Mouse (Mus musculus) adrenal gland, adult 2 months (tissue): ENCODE measurements at regions not wholly inside any gene's neighbourhood (a gene's known extent, or its start where the extent isn't known, plus 50 kb on each side); places are given as distances from the start of the nearest gene placed in this dataset.

Source experiments
- DNase-seq: peaks from one replicate; pipeline ENCODE4 v3.0.0; 2021

DNA sequence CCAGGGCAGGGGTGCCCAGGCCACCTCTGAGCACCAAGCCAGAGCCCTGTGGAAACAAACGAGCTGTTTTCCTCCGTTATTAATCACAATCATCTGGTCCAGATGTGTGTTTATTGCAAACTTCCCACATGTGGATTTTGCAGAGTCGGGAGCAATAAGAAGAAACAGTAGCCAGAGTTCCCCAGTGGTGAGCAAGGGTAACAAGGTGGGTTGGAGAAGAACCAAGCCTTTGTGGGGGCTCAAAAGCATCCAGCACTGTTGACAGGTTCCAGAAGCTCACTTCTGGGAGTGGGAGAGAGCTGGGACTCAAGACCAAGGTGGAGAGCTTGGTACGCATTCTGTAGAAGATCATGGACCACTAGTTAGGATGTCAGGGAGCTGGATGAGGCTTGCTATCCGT is 63.6 kb downstream of the Hif1an start:
- no peak for DNase-seq

DNA sequence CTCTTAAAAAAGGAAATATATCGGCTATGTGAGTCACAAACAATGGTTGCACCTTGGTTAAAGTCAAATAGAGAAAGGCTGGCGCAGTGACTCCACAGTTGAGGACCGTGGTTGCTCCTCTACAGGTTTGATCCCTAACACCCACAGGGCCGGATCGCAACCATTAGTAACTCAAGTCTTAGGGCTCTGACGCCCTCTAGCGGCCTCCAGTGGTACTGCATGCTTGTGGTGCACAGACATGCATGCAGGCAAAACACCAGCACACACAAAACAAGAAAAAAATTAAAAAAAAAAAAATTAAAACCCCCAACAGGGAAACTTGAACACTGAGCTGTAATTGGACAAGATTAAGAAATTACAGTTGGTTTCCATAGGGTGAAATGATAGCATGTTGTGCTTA is 67.1 kb downstream of the Hif1an start:
- DNase-seq = no peak

DNA sequence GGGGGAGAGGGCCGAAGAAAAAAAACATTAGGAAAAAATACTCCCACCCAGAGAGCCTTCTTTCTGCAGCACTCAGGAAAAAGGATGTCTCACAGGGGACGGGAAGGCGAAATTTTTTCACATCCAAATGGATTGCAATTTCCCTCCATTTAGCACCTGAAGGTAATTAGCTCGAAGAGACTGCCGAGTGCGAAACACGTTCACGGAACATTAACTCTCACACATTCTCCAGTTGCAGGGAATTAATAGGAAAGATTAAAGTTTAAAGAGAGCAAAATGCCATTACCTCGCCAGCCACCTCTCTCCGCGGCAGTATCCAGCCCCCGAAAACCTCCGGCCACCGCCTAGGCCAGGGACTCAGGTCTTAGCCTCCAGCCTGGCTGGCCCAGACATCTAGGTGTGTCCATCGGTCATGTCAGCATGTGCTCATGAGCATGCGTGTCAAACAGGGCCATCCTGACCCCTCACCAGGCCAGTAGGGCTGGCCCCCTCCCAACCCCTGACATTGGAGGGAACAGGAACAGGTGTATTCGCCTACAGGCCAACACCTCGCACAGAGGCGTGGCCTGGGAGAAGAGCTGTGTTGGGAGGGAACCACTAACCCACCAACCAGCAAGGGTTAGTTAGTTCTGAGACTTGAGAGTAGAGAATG is 68.8 kb downstream of the Hif1an start:
- no peak for DNase-seq

DNA sequence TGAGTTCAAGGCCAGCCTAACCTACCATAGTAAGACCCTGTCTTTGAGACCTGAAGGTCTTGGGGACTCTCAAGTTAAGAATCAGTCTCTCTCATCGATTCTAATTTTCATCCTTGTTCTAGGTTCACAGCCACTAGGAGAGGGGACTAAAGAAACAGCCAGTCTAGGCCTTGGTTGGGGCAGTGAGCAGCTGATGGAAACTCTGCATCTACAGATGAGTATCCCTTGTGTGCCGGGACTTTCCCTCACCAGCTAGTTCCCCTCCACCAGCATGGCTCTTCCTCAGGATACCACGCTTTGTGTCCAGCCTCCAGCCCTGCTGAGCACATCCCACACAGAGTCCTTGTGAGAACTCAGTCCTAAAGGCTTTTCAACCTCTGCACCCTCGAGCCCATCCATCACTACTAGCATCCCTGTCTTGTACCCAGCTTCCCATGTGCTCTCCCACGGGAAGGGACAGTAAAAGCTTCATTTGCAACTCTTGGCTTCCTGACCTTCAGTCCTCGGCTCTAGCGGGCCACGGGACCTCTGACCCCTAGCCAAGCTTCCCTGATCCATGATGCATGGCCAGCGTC is 74.6 kb downstream of the Hif1an start:
- no peak for DNase-seq

DNA sequence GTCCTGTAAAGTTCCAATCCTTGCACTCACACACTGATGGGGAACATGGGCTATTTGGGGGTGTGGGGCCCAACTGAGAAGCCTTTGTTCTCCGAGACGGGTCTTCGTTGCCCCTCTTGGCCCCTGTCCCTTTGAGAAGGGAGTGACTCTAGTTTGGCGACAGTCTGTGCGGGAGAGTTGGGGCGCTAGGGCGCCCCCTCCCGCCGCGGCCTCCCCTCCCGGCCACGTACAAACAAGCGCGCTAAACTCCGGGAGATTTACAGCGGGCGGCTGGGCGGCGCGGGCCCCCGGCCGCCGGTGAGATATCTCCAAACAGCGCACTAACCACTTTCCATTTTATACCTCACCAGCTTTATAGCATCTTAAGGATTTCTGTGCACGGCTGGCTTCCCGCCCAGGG is 77.4 kb downstream of the Hif1an start:
- no peak for DNase-seq

DNA sequence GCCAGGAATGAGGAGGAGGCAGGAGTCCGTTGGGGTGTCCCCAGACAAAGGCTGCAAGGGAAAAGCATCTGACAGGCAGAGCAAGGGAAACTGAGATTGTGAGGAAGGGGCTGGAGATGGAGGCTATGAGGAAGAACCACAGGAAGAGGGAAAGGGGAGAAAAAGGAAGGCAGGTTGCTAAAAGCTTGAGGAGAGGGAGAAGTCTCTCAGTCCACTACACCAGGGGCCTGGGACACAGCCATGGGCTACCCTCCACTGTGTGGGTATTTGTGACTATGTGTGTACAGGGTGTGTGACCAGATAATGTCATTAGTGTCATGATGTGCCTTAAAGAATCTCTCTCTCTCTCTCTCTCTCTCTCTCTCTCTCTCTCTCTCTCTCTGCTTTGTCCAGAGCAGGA is 77.9 kb downstream of the Hif1an start:
- no peak for DNase-seq

DNA sequence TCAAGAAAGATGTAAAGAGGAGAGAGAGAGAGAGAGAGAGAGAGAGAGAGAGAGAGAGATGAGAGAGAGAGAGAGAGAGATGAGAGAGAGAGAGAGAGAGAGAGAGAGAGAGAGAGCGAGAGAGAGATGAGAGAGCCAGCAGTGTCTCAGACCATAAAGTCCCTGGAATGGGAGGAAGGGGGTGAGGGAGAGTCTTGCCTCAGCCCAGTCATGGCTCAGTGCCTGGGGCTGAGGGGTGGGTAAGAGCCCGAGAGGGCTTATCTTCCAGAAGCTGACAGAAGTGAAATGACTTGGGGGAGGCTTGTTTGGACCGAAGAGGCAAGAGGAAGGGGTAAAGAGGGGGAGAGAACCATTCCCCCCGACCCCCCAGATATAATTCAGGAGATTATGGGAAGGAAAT is 79.6 kb downstream of the Hif1an start:
- no peak for DNase-seq

DNA sequence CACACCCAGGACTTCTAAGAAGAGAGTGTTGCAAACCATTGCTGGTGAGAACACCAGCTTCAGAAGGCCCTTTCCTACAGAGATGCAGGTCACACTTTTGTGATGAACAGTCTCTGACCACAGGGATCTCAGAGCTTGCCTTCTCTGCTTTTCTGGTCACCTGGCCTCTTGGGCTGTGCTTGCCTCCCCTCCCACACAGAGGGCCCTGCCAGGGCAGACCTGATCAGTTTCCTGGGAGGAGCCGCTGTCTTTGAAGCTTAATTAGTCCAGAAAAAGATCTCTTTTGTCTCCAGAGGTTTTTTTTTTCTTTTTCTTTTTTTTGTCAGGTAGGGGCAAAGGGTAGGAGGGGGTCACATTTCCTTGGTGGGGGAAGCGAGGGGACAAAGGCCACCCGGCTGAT is 81.7 kb downstream of the Hif1an start:
- DNase-seq = no peak

DNA sequence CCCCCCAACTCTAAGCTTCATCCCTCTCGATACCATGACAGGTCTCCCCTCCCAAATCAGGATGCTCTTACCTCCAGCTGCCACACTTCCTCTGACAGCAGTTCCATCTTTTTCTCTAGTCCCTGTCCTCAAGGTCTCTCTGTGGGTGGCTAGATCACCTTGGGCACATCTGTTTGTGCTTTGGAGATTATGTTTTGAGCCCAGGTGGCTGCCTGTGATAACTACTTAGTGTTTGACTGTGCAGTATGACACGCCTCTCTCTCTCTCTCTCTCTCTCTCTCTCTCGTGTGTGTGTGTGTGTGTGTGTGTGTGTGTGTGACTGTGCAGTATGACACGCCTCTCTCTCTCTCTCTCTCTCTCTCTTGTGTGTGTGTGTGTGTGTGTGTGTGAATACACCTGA is 82.3 kb downstream of the Hif1an start:
- DNase-seq = no peak

DNA sequence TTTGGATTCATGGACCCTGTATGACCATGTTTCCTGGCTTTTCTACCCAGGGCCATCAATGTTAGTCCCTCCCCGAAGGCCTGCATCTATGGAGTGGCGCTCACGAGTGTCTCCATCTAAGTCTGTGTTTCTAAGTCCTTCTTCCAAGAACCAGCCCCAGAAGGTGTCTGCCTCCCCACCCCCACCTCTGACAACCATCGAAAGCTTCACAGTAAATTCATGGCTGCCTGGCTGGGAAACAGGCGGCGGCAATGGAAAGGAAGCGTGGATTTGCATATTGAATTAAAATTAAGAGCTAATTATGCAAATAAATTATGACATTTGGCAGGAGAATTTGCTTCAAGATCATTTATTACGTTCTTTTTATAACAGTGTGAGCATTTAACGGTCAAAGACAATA is 83.9 kb downstream of the Hif1an start:
- no peak for DNase-seq

DNA sequence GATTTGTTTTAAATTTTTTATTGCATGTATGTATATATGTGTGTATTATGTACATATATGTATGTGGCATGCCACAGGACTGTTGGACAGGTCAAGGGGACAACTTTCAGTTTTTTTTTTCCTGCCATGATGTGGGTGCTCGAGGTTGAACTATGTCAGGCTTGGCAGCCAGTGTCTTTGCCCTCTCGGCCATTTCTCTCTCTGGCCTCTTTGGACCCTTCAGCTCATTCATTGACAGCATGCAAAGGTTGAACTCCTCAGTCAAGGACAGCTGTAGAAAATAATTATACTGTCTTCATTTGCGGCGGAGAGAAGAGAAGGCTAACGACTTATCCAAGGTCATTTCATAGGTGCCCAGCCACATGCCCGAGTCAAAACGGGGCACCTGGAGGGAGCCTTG is 86.6 kb downstream of the Hif1an start:
- DNase-seq = no peak

DNA sequence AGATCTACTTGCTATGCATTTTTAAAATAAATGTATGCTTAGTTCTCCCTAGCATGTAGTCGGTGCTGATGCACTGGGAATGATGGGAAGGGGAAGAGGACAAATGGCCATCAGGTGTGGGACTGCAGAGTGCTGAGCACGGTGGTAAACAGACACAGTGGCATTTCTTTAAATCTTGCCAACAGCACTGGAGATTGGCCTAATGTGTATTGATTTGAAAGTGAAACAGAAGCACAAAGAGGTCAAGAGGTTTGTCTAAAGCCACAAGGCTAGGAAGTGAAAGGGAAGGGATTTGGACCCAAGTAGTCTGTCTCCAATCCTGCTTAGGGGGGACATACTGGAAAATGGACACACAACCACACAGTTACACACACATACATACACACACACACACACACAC is 88.2 kb downstream of the Hif1an start:
- DNase-seq = no peak

DNA sequence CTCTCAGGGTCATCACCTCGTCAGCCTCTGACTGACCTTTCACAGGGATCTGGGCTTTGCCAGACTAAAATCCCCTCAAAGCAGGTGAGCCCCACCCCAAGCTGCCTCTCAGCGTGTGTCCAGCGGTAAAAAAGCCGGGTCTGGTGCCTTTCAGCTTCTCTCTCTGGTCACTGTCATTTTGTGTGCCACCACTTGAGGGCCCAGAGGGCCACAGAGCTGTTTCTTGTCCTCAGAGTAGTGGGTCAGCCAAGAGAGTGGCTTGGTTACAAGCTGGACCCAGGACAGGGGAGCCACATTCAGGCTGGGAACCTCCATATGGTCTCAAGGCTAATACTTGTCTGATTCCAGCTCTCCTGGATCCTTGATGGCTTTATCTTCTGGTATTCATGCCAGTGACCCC is 89.0 kb downstream of the Hif1an start:
- DNase-seq = no peak

DNA sequence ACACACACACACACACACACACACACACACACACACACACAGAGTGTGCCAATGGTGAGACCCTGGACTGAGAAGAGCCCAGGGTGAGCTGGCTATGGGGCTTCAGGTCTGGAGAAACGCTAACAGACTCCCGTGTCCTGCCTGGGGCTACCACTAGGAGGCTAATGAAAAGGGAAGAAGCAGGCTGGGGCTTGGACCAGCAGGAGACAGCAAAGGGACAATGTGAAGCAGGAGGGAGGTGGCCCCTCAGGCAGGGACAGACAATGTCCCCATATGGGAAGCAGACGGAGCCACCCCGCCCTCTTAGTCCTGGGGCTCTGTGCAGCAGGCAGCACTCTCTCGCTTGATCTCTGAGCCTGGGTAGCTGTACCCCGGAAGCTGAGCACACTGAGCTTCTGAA is 93.1 kb downstream of the Hif1an start:
- peak; percentile 17 for DNase-seq

DNA sequence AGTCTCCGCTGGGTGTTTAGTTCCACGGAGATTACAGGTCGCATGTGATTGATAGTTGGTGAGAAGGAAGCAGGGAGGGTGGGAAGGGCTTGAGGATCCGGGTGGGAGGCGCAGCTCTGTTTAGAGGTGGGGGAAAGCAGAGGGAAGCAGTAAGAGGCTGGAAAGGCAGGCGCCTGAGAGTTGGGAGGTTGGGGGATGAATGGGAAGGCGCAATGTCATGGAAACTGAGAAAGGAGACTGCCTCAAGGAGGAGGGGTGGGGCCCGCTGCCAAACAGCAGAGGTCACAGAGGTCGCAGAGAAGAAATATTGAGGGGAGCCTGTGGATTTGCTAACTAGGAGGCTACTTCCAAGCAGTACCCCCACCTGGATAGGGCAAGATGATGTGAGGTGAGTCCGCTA is 96.5 kb upstream of the Pax2 start:
- DNase-seq = no peak

DNA sequence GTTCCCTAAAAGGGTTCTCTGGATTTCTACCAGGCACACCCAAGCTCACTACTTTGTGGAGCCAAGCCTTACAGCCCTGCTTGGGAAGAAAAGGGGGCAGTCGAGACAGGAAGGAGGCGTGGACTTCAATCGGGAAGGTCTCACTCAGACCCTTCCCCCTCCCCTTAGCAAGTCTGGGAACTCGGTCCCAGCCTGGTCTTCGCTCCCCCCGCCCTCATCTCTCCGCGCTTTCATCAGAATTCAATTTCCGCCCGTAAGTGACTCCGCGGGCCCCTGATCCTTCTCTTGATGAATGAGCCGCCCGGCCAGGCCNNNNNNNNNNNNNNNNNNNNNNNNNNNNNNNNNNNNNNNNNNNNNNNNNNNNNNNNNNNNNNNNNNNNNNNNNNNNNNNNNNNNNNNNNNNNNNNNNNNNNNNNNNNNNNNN is 86.3 kb upstream of the Pax2 start:
- DNase-seq = no peak

DNA sequence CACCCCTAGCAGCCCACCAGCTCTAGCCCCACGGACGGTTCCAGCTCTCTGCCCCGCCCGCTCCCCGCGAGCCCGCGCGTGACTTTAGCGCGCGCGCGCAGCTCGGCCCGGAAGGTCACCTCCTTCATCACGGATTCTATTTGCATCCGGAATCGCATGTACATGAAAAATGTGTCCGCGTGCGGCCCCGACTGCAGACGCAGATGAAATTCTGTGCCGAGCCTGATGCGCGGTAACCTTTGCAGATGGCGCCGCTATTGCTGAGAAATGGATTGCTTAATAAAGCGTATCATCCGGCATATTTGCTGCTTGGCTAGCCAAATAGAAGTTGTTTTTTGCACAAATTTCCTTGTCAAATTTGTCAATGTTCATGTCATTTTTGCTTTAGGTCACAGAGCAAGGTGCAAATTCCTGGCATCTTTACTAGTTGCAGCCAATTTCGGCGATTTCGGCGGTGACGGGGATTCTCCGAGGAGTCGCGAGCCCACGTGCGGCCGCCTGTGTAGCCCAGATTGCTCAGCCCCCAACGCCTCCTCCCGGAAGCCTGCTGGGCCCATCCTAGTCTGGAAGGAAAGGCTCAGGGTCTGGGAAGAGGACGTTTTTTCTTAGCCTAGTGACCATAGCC is 81.1 kb upstream of the Pax2 start:
- no peak for DNase-seq

DNA sequence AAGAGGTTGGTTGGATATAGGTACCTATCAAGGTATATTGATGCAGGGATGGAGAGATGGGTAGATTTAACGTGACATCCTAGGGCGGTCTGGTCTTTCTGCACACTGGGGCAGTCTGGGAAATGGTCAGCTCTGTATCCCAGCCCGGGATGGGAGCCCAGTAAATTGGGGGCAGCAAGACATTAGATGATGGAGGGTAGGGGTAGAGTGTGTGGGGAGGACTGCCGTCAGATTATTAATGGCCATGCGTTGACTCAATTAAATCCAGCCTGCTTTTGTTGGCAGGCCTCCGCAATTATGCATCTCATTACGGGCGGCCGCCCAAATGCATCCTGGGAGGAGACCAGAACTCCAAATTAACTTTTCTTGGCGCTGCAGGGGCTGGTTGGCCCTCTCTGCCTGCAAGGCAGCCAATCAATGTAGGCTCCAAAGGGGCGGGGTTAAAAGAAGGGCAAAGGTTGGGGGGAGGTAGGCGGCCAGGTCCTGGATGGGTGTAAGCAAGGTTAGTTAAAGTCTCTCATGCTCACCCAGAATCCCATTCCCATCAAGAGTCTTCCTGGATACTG is 79.2 kb upstream of the Pax2 start:
- DNase-seq = no peak

DNA sequence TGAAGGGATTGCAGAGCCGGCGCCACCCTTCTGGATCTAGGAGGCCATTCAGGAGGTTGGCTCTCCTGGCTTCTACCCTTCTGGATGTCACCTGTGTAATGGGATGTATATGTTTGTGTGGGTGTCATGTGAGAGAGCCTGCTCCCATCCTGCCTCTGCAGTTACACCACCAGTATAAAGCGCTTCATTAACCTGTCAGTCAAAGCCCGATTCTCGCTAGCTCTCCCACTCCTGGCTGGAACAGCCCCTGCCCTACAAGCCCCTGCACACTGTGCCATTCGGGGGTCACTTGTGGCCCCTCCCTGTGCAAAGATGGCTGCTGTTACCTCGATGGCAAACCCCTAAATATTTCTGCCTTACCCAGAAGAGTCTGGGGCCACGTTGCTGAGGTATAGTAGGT is 78.5 kb upstream of the Pax2 start:
- DNase-seq = no peak

DNA sequence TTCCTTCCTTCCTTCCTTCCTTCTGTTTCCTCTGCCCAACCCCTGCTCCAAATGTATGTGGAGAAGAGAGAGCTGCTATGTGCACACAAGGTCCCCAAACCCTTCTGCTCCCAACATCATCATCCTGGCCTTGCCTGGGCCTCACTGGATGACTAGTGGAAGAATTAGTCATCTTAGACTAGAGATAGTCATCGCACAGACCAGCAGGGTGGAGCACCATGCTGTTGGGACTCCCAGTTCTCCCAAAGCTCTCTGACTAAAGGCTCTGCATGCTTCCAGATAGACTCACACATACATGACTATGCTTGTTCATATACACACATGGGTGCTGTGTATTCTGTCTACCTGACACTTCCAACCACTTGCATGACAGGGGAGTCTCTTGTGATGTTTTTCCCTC is 77.2 kb upstream of the Pax2 start:
- no peak for DNase-seq

DNA sequence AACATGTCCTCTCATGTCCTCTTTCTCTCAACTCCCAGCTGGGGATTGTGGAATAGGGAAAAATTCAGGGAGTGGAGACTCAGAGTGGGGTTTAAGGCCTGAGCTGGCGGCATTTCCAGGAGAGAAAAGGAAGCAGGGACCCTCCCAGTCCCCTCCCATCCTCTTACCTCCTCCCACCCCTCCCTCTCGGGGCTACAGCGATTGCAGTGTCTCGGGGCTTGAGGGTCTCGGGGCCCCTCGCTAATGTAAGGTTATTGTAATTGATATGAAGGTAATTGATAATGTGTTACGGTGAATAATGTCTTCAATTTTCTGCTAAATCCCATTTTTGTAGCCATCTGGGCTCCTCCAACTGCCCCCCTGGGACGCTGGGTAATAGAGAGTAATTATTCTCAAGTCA is 74.2 kb upstream of the Pax2 start:
- DNase-seq = no peak

DNA sequence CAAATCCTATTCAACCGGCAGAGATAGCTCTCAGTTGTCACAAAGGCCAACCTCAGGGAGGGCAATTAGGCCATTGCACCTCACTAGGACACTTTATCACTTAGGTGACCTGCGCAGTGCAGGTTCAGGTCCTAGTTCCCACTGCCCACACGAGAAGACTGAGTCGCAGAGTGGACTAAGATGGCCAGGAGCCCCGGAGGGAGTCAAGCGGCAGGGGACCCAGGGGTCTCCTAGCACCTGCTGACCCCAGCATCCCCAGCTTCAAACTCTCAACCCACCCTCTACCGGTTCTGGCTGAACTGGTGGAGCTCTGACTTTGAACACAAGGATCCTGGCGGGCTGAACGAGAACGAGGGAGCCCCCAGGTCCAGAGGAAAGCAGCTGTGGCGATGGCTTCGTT is 72.7 kb upstream of the Pax2 start:
- DNase-seq = no peak

DNA sequence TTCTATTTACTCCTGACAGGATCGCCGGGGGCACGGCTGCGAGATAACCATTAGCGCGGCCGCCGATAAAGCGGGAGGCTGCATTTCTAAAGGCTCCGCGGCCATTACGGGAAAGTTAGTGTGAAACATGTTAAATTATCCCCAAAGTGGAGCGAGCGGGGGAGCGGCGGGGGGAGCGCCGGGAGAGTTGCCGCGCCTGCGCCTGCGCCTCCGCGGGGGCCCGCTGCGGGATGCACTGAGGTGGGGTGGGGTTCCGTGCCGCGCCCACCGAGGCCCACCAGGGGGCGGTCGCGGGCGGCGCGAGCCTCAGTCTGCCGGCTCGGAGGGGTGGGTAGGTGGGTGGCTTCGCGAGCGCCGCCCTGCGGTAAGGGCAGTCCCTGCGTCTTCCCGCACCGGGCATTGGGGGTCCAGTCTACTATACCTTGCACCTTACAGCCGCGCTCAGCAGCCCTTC is 71.8 kb upstream of the Pax2 start:
- peak; percentile 31 for DNase-seq

DNA sequence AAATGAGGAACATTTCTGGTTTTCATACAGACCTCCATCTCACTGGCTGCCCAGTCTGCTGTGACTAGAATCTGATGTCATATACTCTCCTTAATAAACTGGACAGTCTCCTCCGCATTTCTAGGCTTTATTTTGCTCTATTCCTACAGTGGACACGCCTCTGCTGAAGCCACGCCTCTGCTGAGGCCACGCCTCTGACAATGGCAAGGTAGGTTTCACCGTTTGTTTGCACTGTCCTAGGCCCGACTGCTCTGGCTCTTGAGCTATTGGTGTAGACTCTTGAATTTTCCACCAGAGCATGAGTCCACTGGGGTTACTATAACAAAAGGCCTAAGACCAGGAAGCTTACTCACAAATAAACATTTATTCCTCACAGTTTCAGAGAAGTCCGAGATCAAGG is 69.8 kb upstream of the Pax2 start:
- DNase-seq = no peak
